Mouse (Mus musculus): ENCODE measurements at regions not wholly inside any gene's neighbourhood (a gene's known extent, or its start where the extent isn't known, plus 50 kb on each side); places are given as distances from the start of the nearest gene placed in this dataset.
A peak's percentile ranks its signal among the peaks of the same experiment; 100 is the strongest.

GRCm38 (mm10) chr17:9848559-9849357 is 179.2 kb upstream of the Pabpc6 start:
- WGBS, result 70% methylated on average over 9 of the region's 9 CpGs
- no peaks in the 10 kb centered on the region for H3K36me3 ChIP-seq (ENCODE audit: insufficient read depth, low read length)
- no peaks in the 10 kb centered on the region for H3K4me1 ChIP-seq (ENCODE audit: insufficient read depth, low read depth, low read length)
- H3K4me3 ChIP-seq (ENCODE audit: low read depth, low read length), result no peak overlapping the region
- no peak for ATAC-seq
- DNase-seq (ENCODE audit: low spot score), result no peak
- no peak overlapping the region for H3K27ac ChIP-seq (ENCODE audit: low read length)
- H3K4me2 ChIP-seq (replicated peaks; ENCODE audit: low read depth, low read length), result no peak overlapping the region
- H3K9me3 ChIP-seq (ENCODE audit: low read length), result no peaks in the 10 kb centered on the region
- no peak overlapping the region for H3K9ac ChIP-seq (replicated peaks; ENCODE audit: low read depth)
- no peaks in the 10 kb centered on the region for H3K27me3 ChIP-seq (replicated peaks; ENCODE audit: insufficient read depth, low read length)
- TF ChIP-seq EP300 (IDR thresholded peaks at IDR 0.05) (no peak), CTCF (IDR thresholded peaks at IDR 0.05) (no peak)

GRCm38 (mm10) chr17:9845451-9846075 is 176.0 kb upstream of the Pabpc6 start:
- H3K4me3 ChIP-seq (ENCODE audit: low read depth, low read length), result no peak overlapping the region
- ATAC-seq (no peak; the same call in 1 of the 2 replicates), DNase-seq (ENCODE audit: low spot score) (peak; percentile 25)
- no peak overlapping the region for H3K9ac ChIP-seq (replicated peaks; ENCODE audit: low read depth)
- no peak overlapping the region for H3K4me2 ChIP-seq (replicated peaks; ENCODE audit: low read depth, low read length)
- no peak overlapping the region for H3K27ac ChIP-seq (ENCODE audit: low read length)
- no peaks in the 10 kb centered on the region for H3K4me1 ChIP-seq (ENCODE audit: insufficient read depth, low read depth, low read length)
- H3K36me3 ChIP-seq (ENCODE audit: insufficient read depth, low read length), result no peaks in the 10 kb centered on the region
- H3K9me3 ChIP-seq (ENCODE audit: low read length), result no peaks in the 10 kb centered on the region
- TF ChIP-seq EP300 (IDR thresholded peaks at IDR 0.05) (no peak), CTCF (IDR thresholded peaks at IDR 0.05) (peak; percentile 66)
- no peaks in the 10 kb centered on the region for H3K27me3 ChIP-seq (replicated peaks; ENCODE audit: insufficient read depth, low read length)
- 57% methylated on average over 4 of the region's 4 CpGs for WGBS

- no peak for TF ChIP-seq EP300 (IDR thresholded peaks at IDR 0.05)
- no peak for TF ChIP-seq CTCF (IDR thresholded peaks at IDR 0.05)
- DNase-seq (ENCODE audit: low spot score) (no peak), ATAC-seq (no peak)
- H3K27me3 ChIP-seq (replicated peaks; ENCODE audit: insufficient read depth, low read length), result no peaks in the 10 kb centered on the region
- no peaks in the 10 kb centered on the region for H3K4me1 ChIP-seq (ENCODE audit: insufficient read depth, low read depth, low read length)
- no peak overlapping the region for H3K9ac ChIP-seq (replicated peaks; ENCODE audit: low read depth)
- no peak overlapping the region for H3K4me3 ChIP-seq (ENCODE audit: low read depth, low read length)
- H3K27ac ChIP-seq (ENCODE audit: low read length), result no peak overlapping the region
- WGBS, result 49% methylated on average over 2 of the region's 2 CpGs
- H3K9me3 ChIP-seq (ENCODE audit: low read length), result no peaks in the 10 kb centered on the region
- no peaks in the 10 kb centered on the region for H3K36me3 ChIP-seq (ENCODE audit: insufficient read depth, low read length)
- no peak overlapping the region for H3K4me2 ChIP-seq (replicated peaks; ENCODE audit: low read depth, low read length)
Measured at GRCm38 (mm10) chr17:9841103-9841502, 171.6 kb upstream of the Pabpc6 start.

- 76% methylated on average over 7 of the region's 7 CpGs for WGBS
- no peaks in the 10 kb centered on the region for H3K36me3 ChIP-seq (ENCODE audit: insufficient read depth, low read length)
- H3K27me3 ChIP-seq (replicated peaks; ENCODE audit: insufficient read depth, low read length), result no peaks in the 10 kb centered on the region
- no peaks in the 10 kb centered on the region for H3K9me3 ChIP-seq (ENCODE audit: low read length)
- no peak for TF ChIP-seq EP300 (IDR thresholded peaks at IDR 0.05)
- TF ChIP-seq CTCF (IDR thresholded peaks at IDR 0.05), result no peak
- H3K4me1 ChIP-seq (ENCODE audit: insufficient read depth, low read depth, low read length), result no peaks in the 10 kb centered on the region
- no peak overlapping the region for H3K9ac ChIP-seq (replicated peaks; ENCODE audit: low read depth)
- no peak overlapping the region for H3K27ac ChIP-seq (ENCODE audit: low read length)
- no peak overlapping the region for H3K4me2 ChIP-seq (replicated peaks; ENCODE audit: low read depth, low read length)
- DNase-seq (ENCODE audit: low spot score), result no peak
- no peak for ATAC-seq
- H3K4me3 ChIP-seq (ENCODE audit: low read depth, low read length), result no peak overlapping the region
Measured at GRCm38 (mm10) chr17:9839256-9839655, 169.7 kb upstream of the Pabpc6 start.

GRCm38 (mm10) chr17:9836995-9837842 is 167.7 kb upstream of the Pabpc6 start:
- H3K27ac ChIP-seq (ENCODE audit: low read length), result no peak overlapping the region
- no peak for TF ChIP-seq EP300 (IDR thresholded peaks at IDR 0.05)
- TF ChIP-seq CTCF (IDR thresholded peaks at IDR 0.05), result no peak
- no peaks in the 10 kb centered on the region for H3K36me3 ChIP-seq (ENCODE audit: insufficient read depth, low read length)
- no peak overlapping the region for H3K4me3 ChIP-seq (ENCODE audit: low read depth, low read length)
- DNase-seq (ENCODE audit: low spot score) (no peak), ATAC-seq (no peak; the same call in 1 of the 2 replicates)
- H3K9me3 ChIP-seq (ENCODE audit: low read length), result no peaks in the 10 kb centered on the region
- H3K9ac ChIP-seq (replicated peaks; ENCODE audit: low read depth), result no peak overlapping the region
- 81% methylated on average over 7 of the region's 7 CpGs for WGBS
- no peaks in the 10 kb centered on the region for H3K4me1 ChIP-seq (ENCODE audit: insufficient read depth, low read depth, low read length)
- H3K4me2 ChIP-seq (replicated peaks; ENCODE audit: low read depth, low read length), result no peak overlapping the region
- H3K27me3 ChIP-seq (replicated peaks; ENCODE audit: insufficient read depth, low read length), result no peaks in the 10 kb centered on the region

- Histone ChIP-seq H3K36me3 (ENCODE audit: insufficient read depth, low read length) (no peaks in the 10 kb centered on the region), H3K4me3 (ENCODE audit: low read depth, low read length) (no peak overlapping the region), H3K27ac (ENCODE audit: low read length) (no peak overlapping the region), H3K9ac (replicated peaks; ENCODE audit: low read depth) (no peak overlapping the region), H3K4me2 (replicated peaks; ENCODE audit: low read depth, low read length) (no peak overlapping the region), H3K27me3 (replicated peaks; ENCODE audit: insufficient read depth, low read length) (no peaks in the 10 kb centered on the region), H3K9me3 (ENCODE audit: low read length) (no peaks in the 10 kb centered on the region), H3K4me1 (ENCODE audit: insufficient read depth, low read depth, low read length) (no peaks in the 10 kb centered on the region; the same call in 1 of the 2 replicates)
- 88% methylated on average over 5 of the region's 5 CpGs for WGBS
- TF ChIP-seq CTCF (IDR thresholded peaks at IDR 0.05) (no peak), EP300 (IDR thresholded peaks at IDR 0.05) (no peak)
- DNase-seq (ENCODE audit: low spot score), result no peak
- no peak for ATAC-seq
Measured at GRCm38 (mm10) chr17:9829895-9830294, 160.4 kb upstream of the Pabpc6 start.

Measured in lung, postnatal 0 days (tissue).